Mouse (Mus musculus) limb, embryonic 11.5 days (tissue): Measurements from ENCODE around the gene Shisa5. TPM values are rescaled to one million over a fixed set of nuclear protein-coding genes. Genes with fewer than 3 reads are reported as not detected.
A peak's percentile ranks its signal among the peaks of the same experiment; 100 is the strongest.

Experiments
- ATAC-seq: fragments of 200-750 bp; cut with Nextera tagmentation; 2 replicates; pipeline ENCODE4 v1.8.0; 2017; ENCODE audit warnings: low read depth; ENCODE audit not compliant: insufficient number of reproducible peaks, low FRiP score, low TSS enrichment
- DNase-seq: peaks from one replicate; pipeline ENCODE4 v3.0.0-alpha.2; 2015; ENCODE audit warnings: low spot score
- H3K27ac ChIP-seq: fragments of 300-500 bp; sonication (generic); replicated peaks from 2 replicates; pipeline ENCODE4 v1.5.1; 2014; ENCODE audit warnings: low read depth, mild to moderate bottlenecking, low read length
- H3K27me3 ChIP-seq: fragments of 300-500 bp; sonication (generic); 2 replicates; pipeline ENCODE4 v1.6.1; 2014; ENCODE audit warnings: mild to moderate bottlenecking, low read length, mixed read lengths; ENCODE audit not compliant: control insufficient read depth, insufficient read depth
- H3K36me3 ChIP-seq: fragments of 300-500 bp; sonication (generic); 2 replicates; pipeline ENCODE4 v1.6.1; 2014; ENCODE audit warnings: mild to moderate bottlenecking, low read length, moderate library complexity, mixed read lengths; ENCODE audit not compliant: control insufficient read depth, insufficient read depth
- H3K4me1 ChIP-seq: fragments of 300-500 bp; sonication (generic); 2 replicates; pipeline ENCODE4 v1.6.1; 2014; ENCODE audit warnings: low read length, mixed read lengths; ENCODE audit not compliant: control insufficient read depth, insufficient read depth
- H3K4me2 ChIP-seq: fragments of 300-500 bp; sonication (generic); 2 replicates; pipeline ENCODE4 v1.6.1; 2014; ENCODE audit warnings: low read depth, mild to moderate bottlenecking, moderate library complexity; ENCODE audit not compliant: severe bottlenecking
- H3K4me3 ChIP-seq: fragments of 300-500 bp; sonication (generic); 2 replicates; pipeline ENCODE4 v1.5.1; 2014; ENCODE audit warnings: low read depth, low read length
- H3K9ac ChIP-seq: fragments of 300-500 bp; sonication (generic); 2 replicates; pipeline ENCODE4 v1.6.1; 2014; ENCODE audit warnings: mild to moderate bottlenecking, low read length
- H3K9me3 ChIP-seq: fragments of 300-500 bp; sonication (generic); 2 replicates; pipeline ENCODE4 v1.6.1; 2016; ENCODE audit warnings: low read length; ENCODE audit not compliant: control insufficient read depth
- WGBS: fragments of 180-500 bp; shearing (Covaris S2); extraction: QIAGEN DNeasy Blood & Tissue Kit; methylation state at CpG from one replicate; pipeline ENCODE4 v1.1.7; 2014; 5-methylcytosine and 5-hydroxymethylcytosine counted together
- polyA plus RNA-seq: library from polyadenylated mRNA; unstranded; fragments of >200 nt; fragmentation: Nextera tagmentation; extraction: Ambion mirVana; gene quantifications from 2 replicates; pipeline ENCODE4 v1.2.1, GENCODE M21; 2014

Shisa5 gene
- polyA plus RNA-seq, 1 experiment from 2014 or later: 38.9 TPM

GRCm38 (mm10) chr9:109053366-109053765 lies 15.0 kb downstream of the Shisa5 start:
- no peak for ATAC-seq

GRCm38 (mm10) chr9:109053851-109054250 lies 15.5 kb downstream of the Shisa5 start:
- WGBS: 79% methylated on average over 6 of the region's 6 CpGs
- Histone ChIP-seq H3K4me2 (no peak overlapping the region), H3K9ac (no peak overlapping the region)

More at GRCm38 (mm10) chr9:109053366-109053765, 15.0 kb downstream of the Shisa5 start:
- Histone ChIP-seq H3K27me3 (no peaks in the 10 kb centered on the region), H3K4me3 (no peak overlapping the region), H3K4me2 (no peak overlapping the region), H3K4me1 (peaks cover 8% of the 10 kb centered on the region; the same call in 1 of the 2 replicates), H3K9me3 (no peaks in the 10 kb centered on the region), H3K9ac (no peak overlapping the region), H3K36me3 (peaks cover 9% of the 10 kb centered on the region), H3K27ac (no peak overlapping the region)
- WGBS: 80% methylated on average over 3 of the region's 3 CpGs
- DNase-seq: no peak

GRCm38 (mm10) chr9:109054712-109055111 lies 16.3 kb downstream of the Shisa5 start:
- H3K36me3 ChIP-seq: peaks cover 9% of the 10 kb centered on the region
- H3K4me3 ChIP-seq: no peak overlapping the region
- no peak for ATAC-seq
- H3K4me2 ChIP-seq: peak overlapping the region; percentile 24
- H3K9ac ChIP-seq: peak overlapping the region; percentile 30; the same call in 1 of the 2 replicates
- H3K27ac ChIP-seq: 0 out of 2 replicates have a peak overlapping the region, but pooled peaks have one; percentile 52
- DNase-seq: peak; percentile 55
- no peaks in the 10 kb centered on the region for H3K9me3 ChIP-seq
- peaks cover 11% of the 10 kb centered on the region for H3K4me1 ChIP-seq
- WGBS: 11% methylated on average over 7 of the region's 7 CpGs
- no peaks in the 10 kb centered on the region for H3K27me3 ChIP-seq

More at GRCm38 (mm10) chr9:109053851-109054250, 15.5 kb downstream of the Shisa5 start:
- Histone ChIP-seq H3K27ac (no peak overlapping the region), H3K4me3 (no peak overlapping the region), H3K4me1 (peaks cover 8% of the 10 kb centered on the region; the same call in 1 of the 2 replicates), H3K9me3 (no peaks in the 10 kb centered on the region), H3K27me3 (no peaks in the 10 kb centered on the region), H3K36me3 (peaks cover 9% of the 10 kb centered on the region)
- DNase-seq (no peak), ATAC-seq (no peak)

- Histone ChIP-seq H3K4me3 (no peak overlapping the region), H3K4me2 (peak overlapping the region; percentile 24; the same call in 1 of the 2 replicates), H3K4me1 (peaks cover 11% of the 10 kb centered on the region), H3K9me3 (no peaks in the 10 kb centered on the region), H3K27me3 (no peaks in the 10 kb centered on the region), H3K27ac (0 out of 2 replicates have a peak overlapping the region, but pooled peaks have one; percentile 30), H3K36me3 (peaks cover 11% of the 10 kb centered on the region; the same call in 1 of the 2 replicates), H3K9ac (no peak overlapping the region)
- 87% methylated on average over 12 of the region's 12 CpGs for WGBS
- DNase-seq (no peak), ATAC-seq (no peak)
Observed at GRCm38 (mm10) chr9:109055271-109056030, 17.1 kb downstream of the Shisa5 start.

GRCm38 (mm10) chr9:109056081-109056690 lies 17.8 kb downstream of the Shisa5 start:
- no peak for DNase-seq
- Histone ChIP-seq H3K4me1 (peaks cover 11% of the 10 kb centered on the region), H3K27ac (no peak overlapping the region), H3K27me3 (no peaks in the 10 kb centered on the region), H3K4me3 (no peak overlapping the region), H3K9ac (no peak overlapping the region), H3K9me3 (no peaks in the 10 kb centered on the region), H3K36me3 (peaks cover 11% of the 10 kb centered on the region; the same call in 1 of the 2 replicates), H3K4me2 (no peak overlapping the region)
- ATAC-seq: no peak
- 93% methylated on average over 17 of the region's 17 CpGs for WGBS

GRCm38 (mm10) chr9:109056916-109057315 lies 18.6 kb downstream of the Shisa5 start:
- WGBS: 84% methylated on average over 4 of the region's 4 CpGs
- DNase-seq: no peak
- no peak for ATAC-seq
- H3K4me2 ChIP-seq: no peak overlapping the region
- H3K27me3 ChIP-seq: no peaks in the 10 kb centered on the region
- H3K9me3 ChIP-seq: no peaks in the 10 kb centered on the region
- peaks cover 11% of the 10 kb centered on the region; the same call in 1 of the 2 replicates for H3K36me3 ChIP-seq
- peaks cover 11% of the 10 kb centered on the region for H3K4me1 ChIP-seq
- H3K9ac ChIP-seq: no peak overlapping the region
- H3K27ac ChIP-seq: no peak overlapping the region
- no peak overlapping the region for H3K4me3 ChIP-seq

GRCm38 (mm10) chr9:109057543-109057942 lies 19.2 kb downstream of the Shisa5 start:
- Histone ChIP-seq H3K27me3 (no peaks in the 10 kb centered on the region), H3K4me1 (peaks cover 11% of the 10 kb centered on the region), H3K36me3 (peaks cover 11% of the 10 kb centered on the region; the same call in 1 of the 2 replicates), H3K9ac (no peak overlapping the region), H3K4me2 (no peak overlapping the region), H3K9me3 (no peaks in the 10 kb centered on the region), H3K4me3 (no peak overlapping the region), H3K27ac (no peak overlapping the region)
- WGBS: 94% methylated on average over 5 of the region's 5 CpGs
- no peak for ATAC-seq
- DNase-seq: no peak

- WGBS: 94% methylated on average over 19 of the region's 19 CpGs
- peaks cover 13% of the 10 kb centered on the region; the same call in 1 of the 2 replicates for H3K36me3 ChIP-seq
- no peak for ATAC-seq
- DNase-seq: no peak
- H3K4me1 ChIP-seq: peaks cover 11% of the 10 kb centered on the region
- no peak overlapping the region for H3K4me3 ChIP-seq
- H3K27ac ChIP-seq: no peak overlapping the region
- no peaks in the 10 kb centered on the region for H3K9me3 ChIP-seq
- H3K4me2 ChIP-seq: no peak overlapping the region
- H3K9ac ChIP-seq: no peak overlapping the region
- no peaks in the 10 kb centered on the region for H3K27me3 ChIP-seq
Observed at GRCm38 (mm10) chr9:109058006-109058765, 19.8 kb downstream of the Shisa5 start.
